Mouse (Mus musculus) liver, embryonic 14.5 days (tissue): ENCODE measurements around the gene Trem3. TPM values are rescaled to one million over a fixed set of nuclear protein-coding genes. Genes with fewer than 3 reads are reported as not detected.

Source experiments
- ATAC-seq: fragments of 200-750 bp; cut with Nextera tagmentation; 2 replicates; pipeline ENCODE4 v1.8.0; 2017; ENCODE audit warnings: moderate number of reproducible peaks, mild to moderate bottlenecking, moderate library complexity; ENCODE audit not compliant: insufficient read depth
- DNase-seq, 3 experiments: peaks; one replicate each; pipeline ENCODE4 v3.0.0-alpha.2; 2012 to 2013; ENCODE audit warnings: low read depth in 3 of 3, low spot score in 3 of 3
- H3K27ac ChIP-seq: fragments of 300-500 bp; sonication (generic); 2 replicates; pipeline ENCODE4 v1.5.1; 2014; ENCODE audit warnings: moderate library complexity, mild to moderate bottlenecking, control low read depth, inconsistent platforms
- H3K27me3 ChIP-seq: fragments of 300-500 bp; sonication (generic); 2 replicates; pipeline ENCODE4 v1.6.1; 2014; ENCODE audit warnings: mild to moderate bottlenecking, low read length, moderate library complexity; ENCODE audit not compliant: control insufficient read depth, insufficient read depth
- H3K36me3 ChIP-seq: fragments of 300-500 bp; sonication (generic); replicated peaks from 2 replicates; pipeline ENCODE4 v1.6.1; 2014; ENCODE audit warnings: low read depth; ENCODE audit not compliant: control insufficient read depth, insufficient read depth
- H3K4me1 ChIP-seq, 2 experiments: fragments of 200-500 bp in 1 of 2; fragments of 300-500 bp in 1 of 2; sonication (generic) in 1 of 2; replicated peaks; 2 replicates each; pipeline ENCODE4 v1.6.1; 2012 to 2014; ENCODE audit warnings: antibody characterized with exemption in 1 of 2, inconsistent platforms in 1 of 2, low read length in 1 of 2; ENCODE audit not compliant: control insufficient read depth in 2 of 2, insufficient read depth in 2 of 2
- H3K4me2 ChIP-seq: fragments of 300-500 bp; sonication (generic); 2 replicates; pipeline ENCODE4 v1.6.1; 2014; ENCODE audit warnings: low read depth, mild to moderate bottlenecking, control low read depth, moderate library complexity
- H3K4me3 ChIP-seq, 2 experiments: fragments of 200-500 bp in 1 of 2; fragments of 300-500 bp in 1 of 2; sonication (generic) in 1 of 2; 2 replicates each; pipeline ENCODE4 v1.5.1; 2012 to 2014; ENCODE audit warnings: low read depth in 2 of 2, low read length in 2 of 2, mild to moderate bottlenecking in 2 of 2, control low read depth in 1 of 2, inconsistent platforms in 1 of 2, moderate library complexity in 1 of 2; ENCODE audit not compliant: insufficient read depth in 1 of 2
- H3K9ac ChIP-seq: fragments of 300-500 bp; sonication (generic); replicated peaks from 2 replicates; pipeline ENCODE4 v1.6.1; 2014; ENCODE audit warnings: mild to moderate bottlenecking, control low read depth, moderate library complexity
- H3K9me3 ChIP-seq: fragments of 300-500 bp; sonication (generic); 2 replicates; pipeline ENCODE4 v1.6.1; 2016; ENCODE audit warnings: low read length, mixed read lengths; ENCODE audit not compliant: control insufficient read depth
- CTCF ChIP-seq: IDR thresholded peaks from 2 replicates; pipeline ENCODE4 v1.5.1; 2016; ENCODE audit warnings: antibody characterized with exemption, low read depth, control low read depth
- EP300 ChIP-seq: IDR thresholded peaks from 2 replicates; pipeline ENCODE4 v1.6.1; 2016; ENCODE audit warnings: antibody characterized with exemption, low read depth
- WGBS: fragments of 180-500 bp; shearing (Covaris S2); extraction: QIAGEN DNeasy Blood & Tissue Kit; methylation state at CpG from one replicate; pipeline ENCODE4 v1.1.7; 2014; ENCODE audit not compliant: insufficient replicate concordance; 5-methylcytosine and 5-hydroxymethylcytosine counted together
- polyA plus RNA-seq, 2 experiments: library from polyadenylated mRNA; depleted of rRNA in 1 of 2; stranded (reverse) in 1 of 2; unstranded in 1 of 2; fragments of >200 nt; fragmentation: Nextera tagmentation in 1 of 2; extraction: Ambion mirVana in 1 of 2; gene quantifications; 2 replicates each; pipeline versions ENCODE4 v1.2.1 to v1.2.3; 2012 to 2014

Gene Trem3
- polyA plus RNA-seq, 2 experiments = 1.6 to 4.1 TPM

GRCm38 (mm10) chr17:48230680-48231079, 16.9 kb upstream of the Trem3 start:
- ATAC-seq (no peak), DNase-seq (no peak)
- 17% methylated on average over 7 of the region's 7 CpGs for WGBS
- TF ChIP-seq CTCF = no peak
- TF ChIP-seq EP300 = no peak
- no peak overlapping the region for H3K27ac ChIP-seq
- H3K36me3 ChIP-seq = no peaks in the 10 kb centered on the region
- H3K4me2 ChIP-seq = no peak overlapping the region
- H3K9me3 ChIP-seq = no peaks in the 10 kb centered on the region
- no peak overlapping the region for H3K9ac ChIP-seq
- no peak overlapping the region for H3K4me3 ChIP-seq
- no peaks in the 10 kb centered on the region for H3K27me3 ChIP-seq
- 0 out of 4 replicates have a peak, but pooled peaks cover 0 to 2% of the 10 kb centered on the region in 2 experiments for H3K4me1 ChIP-seq

- Histone ChIP-seq H3K27me3 (no peaks in the 10 kb centered on the region), H3K9me3 (no peaks in the 10 kb centered on the region), H3K9ac (no peak within 1 kb of the TSS), H3K4me2 (no peak within 1 kb of the TSS), H3K4me3 (no peak within 1 kb of the TSS), H3K27ac (no peak within 1 kb of the TSS), H3K4me1 (0 out of 4 replicates have a peak, but pooled peaks cover 0 to 2% of the 10 kb centered on the region in 2 experiments), H3K36me3 (no peaks in the 10 kb centered on the region)
- TF ChIP-seq CTCF (no peak), EP300 (no peak)
- DNase-seq (peak in 2 of 3 experiments; percentile 13 to 42), ATAC-seq (no peak)
- 53% methylated on average over 6 of the region's 6 CpGs for whole genome bisulfite sequencing
Observed at GRCm38 (mm10) chr17:48232518-48232917, 15.1 kb upstream of the Trem3 start, which contains the start of gene Trem1. Trem1 (plus strand) TSS chr17:48232768.

GRCm38 (mm10) chr17:48233789-48234188, 13.8 kb upstream of the Trem3 start:
- H3K4me2 ChIP-seq = no peak overlapping the region
- 70% methylated on average over 4 of the region's 4 CpGs for WGBS
- no peak for DNase-seq
- H3K9me3 ChIP-seq = no peaks in the 10 kb centered on the region
- H3K27me3 ChIP-seq = no peaks in the 10 kb centered on the region
- TF ChIP-seq CTCF = no peak; the same call in 1 of the 2 replicates
- TF ChIP-seq EP300 = no peak
- H3K9ac ChIP-seq = no peak overlapping the region
- H3K36me3 ChIP-seq = no peaks in the 10 kb centered on the region
- no peak overlapping the region for H3K27ac ChIP-seq
- H3K4me1 ChIP-seq = 0 out of 4 replicates have a peak, but pooled peaks cover 0 to 2% of the 10 kb centered on the region in 2 experiments
- ATAC-seq = no peak
- H3K4me3 ChIP-seq = no peak overlapping the region

GRCm38 (mm10) chr17:48234550-48234949, 13.0 kb upstream of the Trem3 start:
- Histone ChIP-seq H3K9me3 (no peaks in the 10 kb centered on the region), H3K27me3 (no peaks in the 10 kb centered on the region), H3K4me2 (no peak overlapping the region), H3K36me3 (no peaks in the 10 kb centered on the region), H3K4me3 (no peak overlapping the region), H3K9ac (no peak overlapping the region), H3K4me1 (0 out of 4 replicates have a peak, but pooled peaks cover 0 to 2% of the 10 kb centered on the region in 2 experiments), H3K27ac (no peak overlapping the region)
- WGBS = 52% methylated on average over 5 of the region's 5 CpGs
- no peak for TF ChIP-seq EP300
- TF ChIP-seq CTCF = no peak
- DNase-seq (no peak), ATAC-seq (no peak)

GRCm38 (mm10) chr17:48235773-48236370, 11.7 kb upstream of the Trem3 start:
- no peak for TF ChIP-seq EP300
- TF ChIP-seq CTCF = no peak
- no peaks in the 10 kb centered on the region for H3K4me1 ChIP-seq
- H3K4me3 ChIP-seq = no peak overlapping the region
- no peaks in the 10 kb centered on the region for H3K36me3 ChIP-seq
- WGBS = 38% methylated on average over 4 of the region's 4 CpGs
- H3K4me2 ChIP-seq = no peak overlapping the region
- H3K27ac ChIP-seq = no peak overlapping the region
- H3K27me3 ChIP-seq = no peaks in the 10 kb centered on the region
- no peak overlapping the region for H3K9ac ChIP-seq
- DNase-seq (no peak), ATAC-seq (no peak)
- H3K9me3 ChIP-seq = no peaks in the 10 kb centered on the region
